Mouse (Mus musculus): Measurements from ENCODE around the gene Hist1h2ab.
"Not testable (repeated sequence)": the region's sequence is repeated elsewhere in the genome, so short reads cannot be mapped to it uniquely, and the experiment has no call there.

Gene Hist1h2ab

DNA sequence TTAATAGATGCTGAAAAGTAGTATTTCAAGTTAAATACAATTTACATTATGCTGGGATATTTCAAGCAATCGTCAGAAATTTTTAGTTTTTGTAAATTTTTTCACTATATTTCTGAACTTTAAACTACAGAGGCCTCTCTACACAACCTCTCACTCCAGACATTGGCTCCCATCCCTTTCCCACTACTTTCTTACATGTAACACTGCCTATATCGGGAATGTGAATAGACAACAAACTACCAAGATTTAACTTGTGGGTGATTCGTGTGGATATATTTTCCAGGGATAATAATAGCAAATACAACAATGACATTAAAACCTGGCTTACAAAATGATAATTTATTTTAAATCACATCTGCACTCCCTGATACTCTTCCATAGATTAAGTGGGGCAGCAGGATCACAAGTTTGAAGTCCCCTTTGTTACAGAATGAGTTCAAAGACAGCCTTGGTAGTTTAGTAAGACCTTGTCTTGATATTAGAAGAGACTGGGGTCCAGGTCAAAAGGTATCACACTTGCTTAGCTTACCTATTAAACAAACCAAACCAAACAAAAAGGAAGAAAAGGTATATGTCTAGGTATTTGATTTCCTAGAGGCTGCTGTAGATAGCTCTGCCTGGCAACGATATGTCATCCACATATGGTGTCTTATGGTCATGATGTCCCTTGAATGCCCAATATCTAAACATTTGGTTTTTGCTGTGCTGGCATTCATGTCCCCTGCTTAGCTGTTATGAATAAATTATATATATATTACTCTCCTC lies 2.6 kb downstream of the Hist1h2ab start:
- no peak for DNase-seq (ENCODE audit: low read depth, low spot score)

DNA sequence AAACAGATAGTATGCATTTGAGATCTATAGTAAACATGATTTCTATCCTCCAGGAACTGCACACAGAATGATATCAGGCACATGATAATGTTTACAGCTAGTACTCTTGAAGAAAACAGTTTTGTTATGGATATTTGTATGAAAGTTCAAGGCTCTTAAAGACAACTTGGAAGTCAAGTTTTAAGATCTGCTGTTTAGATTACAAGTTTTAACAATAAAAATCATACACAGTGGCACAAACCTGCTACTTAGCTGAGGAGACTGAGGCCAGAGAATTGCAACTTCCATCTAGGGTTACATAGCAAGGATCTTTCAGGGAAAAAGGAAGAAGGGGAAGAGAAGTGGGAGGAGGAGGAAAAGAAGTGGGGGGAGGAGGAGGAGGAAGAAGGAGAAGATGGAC lies 4.1 kb downstream of the Hist1h2ab start:
- DNase-seq (ENCODE audit: low read depth, low spot score) = no peak

DNA sequence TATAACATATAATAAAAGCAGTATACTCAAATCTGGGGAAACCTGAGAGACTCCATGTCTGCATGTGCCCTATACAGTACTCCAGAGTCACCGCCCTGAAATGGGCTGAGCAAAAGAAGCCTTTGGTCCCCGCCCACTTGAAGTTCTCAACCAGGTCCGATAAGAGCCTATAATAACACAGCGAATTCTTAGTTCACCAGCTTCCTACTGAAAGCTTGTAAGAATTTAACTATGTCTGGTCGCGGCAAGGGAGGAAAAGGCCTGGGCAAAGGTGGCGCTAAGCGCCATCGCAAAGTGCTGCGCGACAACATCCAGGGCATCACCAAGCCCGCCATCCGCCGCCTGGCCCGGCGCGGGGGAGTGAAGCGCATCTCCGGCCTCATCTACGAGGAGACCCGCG lies 5.9 kb downstream of the Hist1h2ab start, which contains the start of gene Hist1h4b:
Gene Hist1h4b (plus strand): TSS at position 224 of the 400 bp plus-strand sequence.
- DNase-seq (ENCODE audit: low read depth, low spot score) = peak; percentile 97

DNA sequence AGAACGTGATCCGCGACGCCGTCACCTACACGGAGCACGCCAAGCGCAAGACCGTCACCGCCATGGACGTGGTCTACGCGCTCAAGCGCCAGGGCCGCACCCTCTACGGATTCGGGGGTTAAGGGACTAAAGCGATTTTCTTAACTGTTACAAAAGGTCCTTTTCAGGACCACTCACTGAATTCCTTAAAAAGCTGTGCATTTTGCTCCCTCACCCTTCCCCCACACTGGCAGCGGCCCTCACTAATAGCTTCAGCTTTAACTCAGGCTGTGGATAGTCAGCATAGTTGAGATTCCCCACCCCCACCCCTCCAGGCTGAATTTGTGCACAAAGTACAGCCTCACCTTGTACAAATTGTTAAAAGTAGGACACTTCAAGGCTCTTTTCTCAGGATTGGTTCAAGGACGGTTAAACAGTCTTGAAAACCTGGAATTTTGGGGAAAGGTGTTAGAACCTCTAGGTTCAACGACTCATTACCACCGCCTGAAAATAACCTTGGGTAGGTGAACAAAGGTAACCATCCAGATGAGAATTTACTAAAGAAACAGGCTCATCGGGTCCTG lies 6.4 kb downstream of the Hist1h2ab start:
- DNase-seq (ENCODE audit: low read depth, low spot score) = no peak

DNA sequence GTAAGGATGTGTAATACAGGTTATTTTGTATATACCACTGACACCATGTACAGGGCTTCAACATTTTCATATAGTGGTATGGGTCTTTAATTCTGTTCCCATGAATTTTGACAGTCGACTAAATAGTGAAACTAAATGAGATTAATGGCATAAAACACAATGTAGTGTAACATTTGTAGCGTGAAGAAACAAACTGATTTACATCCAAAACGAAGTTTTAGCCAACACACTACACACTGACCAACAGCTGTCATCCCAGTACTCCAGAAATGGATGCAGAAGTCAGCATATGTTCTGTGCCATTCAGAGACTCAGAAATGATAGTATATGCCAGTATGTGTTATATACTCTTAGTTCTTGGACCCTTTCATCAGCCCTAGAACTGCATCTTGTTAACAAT lies 7.0 kb downstream of the Hist1h2ab start:
- DNase-seq (ENCODE audit: low read depth, low spot score) = no peak

DNA sequence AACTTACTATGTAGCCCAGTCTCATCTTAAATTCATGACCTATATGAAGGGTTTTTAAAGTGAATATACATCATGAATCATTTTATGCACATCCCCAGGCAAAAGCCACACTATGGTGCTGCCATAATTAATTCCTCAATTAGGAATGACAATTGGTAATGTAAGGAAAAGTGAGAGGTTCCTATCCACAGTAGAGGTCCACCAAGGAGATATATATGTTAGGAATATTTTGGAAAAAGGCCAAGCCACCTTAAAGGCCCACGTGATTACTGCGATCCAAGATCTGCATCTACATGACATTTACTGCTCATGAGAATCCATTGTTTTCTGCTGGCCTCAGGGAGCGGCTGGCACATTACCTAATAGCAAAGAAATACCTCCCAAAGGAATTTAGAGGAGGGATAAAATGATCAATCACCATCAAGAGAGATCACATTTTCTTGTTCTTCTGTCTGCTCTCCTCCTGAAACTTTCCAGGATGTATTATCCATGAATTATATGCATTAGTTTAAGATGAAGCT lies 8.4 kb downstream of the Hist1h2ab start:
- DNase-seq (ENCODE audit: low read depth, low spot score) = no peak

DNA sequence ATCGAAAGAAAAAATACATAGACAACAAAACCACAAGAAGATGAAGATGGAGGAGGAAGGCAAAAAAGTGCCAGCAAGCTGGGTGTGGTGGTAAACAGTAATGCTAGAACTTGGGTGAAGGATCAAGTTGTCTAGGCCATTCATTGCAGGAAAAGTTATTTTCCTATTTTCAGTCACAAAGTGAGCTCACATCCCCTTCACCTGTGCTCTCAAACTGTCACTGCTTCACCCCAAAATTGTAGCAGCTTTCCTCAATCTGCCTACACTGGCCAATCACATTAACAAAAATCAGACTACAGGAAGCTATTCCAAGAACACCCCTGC lies 9.0 kb downstream of the Hist1h2ab start:
- no peak for DNase-seq (ENCODE audit: low read depth, low spot score)

GRCm38 (mm10) chr13:23760240-23760971 lies 9.5 kb downstream of the Hist1h2ab start:
- DNase-seq (ENCODE audit: low read depth, low spot score) = no peak

- peak; percentile 98 for DNase-seq (ENCODE audit: low read depth, low spot score)
Measured at GRCm38 (mm10) chr13:23760972-23761864, 10.3 kb downstream of the Hist1h2ab start, which contains the start of gene Hist1h4a. Hist1h4a (minus strand) TSS chr13:23761230.

DNA sequence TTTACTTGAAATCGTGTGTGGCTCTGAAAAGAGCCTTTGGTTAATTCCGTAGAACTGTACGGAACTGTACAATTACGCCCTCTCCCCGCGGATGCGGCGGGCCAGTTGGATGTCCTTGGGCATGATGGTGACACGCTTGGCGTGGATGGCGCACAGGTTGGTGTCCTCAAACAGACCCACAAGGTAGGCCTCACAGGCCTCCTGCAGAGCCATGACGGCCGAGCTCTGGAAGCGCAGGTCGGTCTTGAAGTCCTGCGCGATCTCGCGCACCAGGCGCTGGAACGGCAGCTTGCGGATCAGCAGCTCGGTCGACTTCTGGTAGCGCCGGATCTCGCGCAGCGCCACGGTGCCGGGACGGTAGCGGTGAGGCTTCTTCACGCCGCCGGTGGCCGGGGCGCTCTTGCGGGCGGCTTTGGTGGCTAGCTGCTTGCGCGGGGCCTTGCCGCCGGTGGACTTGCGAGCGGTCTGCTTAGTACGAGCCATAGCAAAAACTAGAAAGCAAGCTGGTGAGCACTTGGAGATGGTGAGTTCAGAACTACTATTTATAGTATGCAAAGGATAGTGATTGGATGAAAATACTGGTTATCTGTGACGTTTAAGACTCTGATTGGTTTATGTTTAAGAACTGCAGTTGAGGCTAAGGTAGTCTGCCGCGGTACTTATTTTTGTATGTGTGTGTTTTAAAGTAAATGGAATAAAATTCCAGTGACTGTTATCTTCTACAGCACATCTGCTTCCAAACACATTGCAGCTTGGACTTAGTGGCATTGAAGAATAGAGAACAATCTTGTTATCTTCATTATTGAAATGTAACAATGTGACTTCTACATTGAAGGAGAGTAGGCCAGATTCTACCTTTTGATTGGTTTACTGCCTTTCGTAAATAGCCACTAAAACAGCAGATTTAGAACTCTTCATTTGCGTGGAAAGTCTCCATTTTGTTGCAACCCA lies 11.2 kb downstream of the Hist1h2ab start, which contains the start of gene Hist1h3a:
Gene Hist1h3a (minus strand): TSS at position 516 of the 951 bp plus-strand sequence.
- DNase-seq (ENCODE audit: low read depth, low spot score) = peak; percentile 96

GRCm38 (mm10) chr13:23763242-23763585 lies 12.3 kb downstream of the Hist1h2ab start:
- no peak for DNase-seq (ENCODE audit: low read depth, low spot score)

DNA sequence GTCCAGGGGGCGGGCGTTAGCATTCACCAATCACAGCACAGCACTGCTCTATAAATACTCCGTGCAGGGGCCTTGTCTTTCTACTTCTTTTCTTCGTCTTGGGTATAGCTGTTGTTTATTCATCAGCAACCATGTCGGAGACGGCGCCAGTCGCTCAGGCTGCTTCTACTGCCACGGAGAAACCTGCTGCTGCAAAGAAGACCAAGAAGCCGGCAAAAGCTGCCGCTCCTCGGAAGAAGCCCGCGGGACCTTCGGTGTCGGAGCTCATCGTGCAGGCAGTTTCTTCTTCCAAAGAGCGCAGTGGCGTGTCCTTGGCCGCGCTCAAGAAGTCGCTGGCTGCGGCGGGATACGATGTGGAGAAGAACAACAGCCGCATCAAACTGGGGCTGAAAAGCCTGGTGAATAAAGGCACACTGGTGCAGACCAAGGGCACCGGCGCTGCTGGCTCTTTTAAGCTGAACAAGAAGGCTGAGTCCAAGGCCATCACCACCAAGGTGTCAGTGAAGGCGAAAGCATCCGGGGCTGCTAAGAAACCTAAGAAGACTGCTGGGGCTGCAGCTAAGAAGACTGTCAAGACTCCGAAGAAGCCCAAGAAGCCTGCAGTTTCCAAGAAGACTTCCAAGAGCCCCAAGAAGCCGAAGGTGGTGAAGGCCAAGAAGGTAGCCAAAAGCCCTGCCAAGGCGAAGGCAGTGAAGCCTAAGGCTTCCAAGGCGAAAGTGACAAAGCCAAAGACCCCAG lies 12.8 kb downstream of the Hist1h2ab start, which contains the start of gene Hist1h1a:
Gene Hist1h1a (plus strand): TSS at position 81 of the 738 bp plus-strand sequence.
- peak; percentile 86 for DNase-seq (ENCODE audit: low read depth, low spot score)

GRCm38 (mm10) chr13:23764324-23765171 lies 13.6 kb downstream of the Hist1h2ab start:
- no peak for DNase-seq (ENCODE audit: low read depth, low spot score)

GRCm38 (mm10) chr13:23765172-23765513 lies 14.2 kb downstream of the Hist1h2ab start:
- no peak for DNase-seq (ENCODE audit: low read depth, low spot score)

GRCm38 (mm10) chr13:23766772-23767171 lies 15.8 kb downstream of the Hist1h2ab start:
- DNase-seq (ENCODE audit: low read depth, low spot score) = no peak

GRCm38 (mm10) chr13:23768834-23769397 lies 18.0 kb downstream of the Hist1h2ab start:
- DNase-seq (ENCODE audit: low read depth, low spot score) = no peak

DNA sequence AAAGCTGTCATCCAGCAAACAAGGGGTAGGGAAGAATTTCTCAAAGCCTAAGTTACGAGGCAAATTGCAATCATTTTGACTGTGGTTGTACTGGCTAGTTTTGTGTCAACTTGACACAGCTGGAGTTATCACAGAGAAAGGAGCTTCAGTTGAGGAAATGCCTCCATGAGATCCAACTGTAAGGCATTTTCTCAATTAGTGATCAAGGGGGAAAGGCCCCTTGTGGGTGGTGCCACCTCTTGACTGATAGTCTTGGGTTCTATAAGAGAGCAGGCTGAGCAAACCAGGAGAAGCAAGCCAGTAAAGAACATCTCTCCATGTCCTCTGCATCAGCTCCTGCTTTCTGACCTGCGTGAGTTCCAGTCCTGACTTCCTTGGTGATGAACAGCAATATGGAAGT lies 18.7 kb downstream of the Hist1h2ab start, which contains the start of gene Trim38:
Gene Trim38 (plus strand): TSS at position 301 of the 400 bp plus-strand sequence.
- not testable (repeated sequence) for DNase-seq (ENCODE audit: low read depth, low spot score)

Data from telencephalon, adult 2 months (tissue).